Mouse (Mus musculus): ENCODE results near the gene Slc30a7. TPM values are rescaled to one million over a fixed set of nuclear protein-coding genes. Genes with fewer than 3 reads are reported as not detected.
A peak's percentile ranks its signal among the peaks of the same experiment; 100 is the strongest.

Gene Slc30a7
- polyA plus RNA-seq, 1 experiment, result 4.3 TPM

DNA sequence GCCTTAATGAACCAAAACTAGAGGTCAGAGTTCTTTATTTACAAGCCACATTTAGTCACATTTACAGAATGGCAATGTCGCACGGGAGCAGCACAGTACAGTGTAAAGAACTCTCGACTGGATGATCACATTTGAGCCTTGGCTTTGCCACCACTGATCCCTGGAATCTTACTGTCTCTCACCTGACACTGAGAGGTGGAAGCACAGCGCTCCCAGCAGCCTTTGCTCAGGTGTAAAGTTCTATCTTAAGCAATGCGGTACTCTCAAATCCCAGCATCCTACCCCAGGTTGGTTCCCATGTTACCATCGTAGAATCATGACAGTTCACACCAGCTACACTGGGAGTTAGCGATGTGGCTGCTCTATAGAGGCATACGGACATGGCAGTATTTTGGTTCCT is 65.7 kb downstream of the Slc30a7 start:
- no peak for TF ChIP-seq CTCF (IDR thresholded peaks at IDR 0.05; ENCODE audit: control insufficient read depth, insufficient read depth, insufficient replicate concordance, low read depth, low read length)
- no peak for TF ChIP-seq POLR2A (IDR thresholded peaks at IDR 0.05; ENCODE audit: control insufficient read depth, low read depth, low read length)
- no peaks in the 10 kb centered on the region for H3K27me3 ChIP-seq (ENCODE audit: control insufficient read depth, insufficient read depth, low read length)

DNA sequence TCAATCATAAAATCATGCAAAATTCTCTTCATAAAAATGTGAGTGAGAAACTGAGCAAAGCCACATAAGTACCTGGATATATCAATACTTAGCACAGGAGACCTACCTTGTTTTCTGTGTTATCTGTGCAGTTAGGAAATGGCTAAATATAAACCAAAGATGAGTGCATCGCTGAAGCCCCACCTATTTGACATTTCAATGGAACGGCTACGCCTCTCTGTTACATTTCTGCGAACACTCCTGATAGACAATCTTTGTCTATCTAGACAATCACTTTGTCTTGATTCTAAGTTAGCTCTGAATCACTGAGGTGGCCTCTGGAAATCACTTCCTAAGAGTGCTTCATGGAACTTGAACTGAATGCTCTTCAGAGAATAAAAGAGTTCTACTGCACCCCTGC is 66.7 kb downstream of the Slc30a7 start:
- TF ChIP-seq CTCF (IDR thresholded peaks at IDR 0.05; ENCODE audit: control insufficient read depth, insufficient read depth, insufficient replicate concordance, low read depth, low read length) (no peak), POLR2A (IDR thresholded peaks at IDR 0.05; ENCODE audit: control insufficient read depth, low read depth, low read length) (no peak)
- no peak overlapping the region for H3K4me3 ChIP-seq (ENCODE audit: control insufficient read depth, low read depth, low read length)
- H3K36me3 ChIP-seq (ENCODE audit: control insufficient read depth, insufficient read depth, low read length), result no peaks in the 10 kb centered on the region
- H3K27ac ChIP-seq (ENCODE audit: control insufficient read depth, insufficient read depth, low read depth, low read length), result no peak overlapping the region
- no peaks in the 10 kb centered on the region for H3K27me3 ChIP-seq (ENCODE audit: control insufficient read depth, insufficient read depth, low read length)
- peaks cover 6% of the 10 kb centered on the region for H3K4me1 ChIP-seq (ENCODE audit: control insufficient read depth, insufficient read depth, low read length)

More for the DNA sequence above, 65.7 kb downstream of the Slc30a7 start:
- H3K36me3 ChIP-seq (ENCODE audit: control insufficient read depth, insufficient read depth, low read length), result no peaks in the 10 kb centered on the region
- peaks cover 6% of the 10 kb centered on the region for H3K4me1 ChIP-seq (ENCODE audit: control insufficient read depth, insufficient read depth, low read length)
- H3K27ac ChIP-seq (ENCODE audit: control insufficient read depth, insufficient read depth, low read depth, low read length), result no peak overlapping the region
- no peak overlapping the region for H3K4me3 ChIP-seq (ENCODE audit: control insufficient read depth, low read depth, low read length)

DNA sequence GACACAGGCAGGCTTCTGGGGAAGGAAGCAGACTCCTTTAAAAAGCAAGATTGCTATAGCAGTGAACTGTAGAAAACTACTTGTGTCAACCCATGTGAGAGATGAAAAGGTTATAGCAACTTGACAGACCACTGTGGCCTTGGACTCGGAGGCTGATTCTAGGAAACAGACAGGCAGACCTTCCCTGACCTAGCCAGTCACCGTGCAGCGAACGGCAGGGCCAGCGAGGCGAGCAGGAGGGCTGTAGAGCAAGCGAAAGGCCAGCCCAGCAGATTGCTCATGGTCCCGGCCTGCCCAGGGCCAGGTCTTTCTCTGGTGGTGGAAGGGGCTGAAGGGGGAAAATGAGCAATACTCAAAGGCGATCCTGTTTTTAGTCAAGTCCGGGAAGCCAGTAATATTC is 69.4 kb downstream of the Slc30a7 start:
- Histone ChIP-seq H3K27ac (ENCODE audit: control insufficient read depth, insufficient read depth, low read depth, low read length) (no peak overlapping the region), H3K4me1 (ENCODE audit: control insufficient read depth, insufficient read depth, low read length) (no peaks in the 10 kb centered on the region), H3K4me3 (ENCODE audit: control insufficient read depth, low read depth, low read length) (no peak overlapping the region), H3K36me3 (ENCODE audit: control insufficient read depth, insufficient read depth, low read length) (no peaks in the 10 kb centered on the region), H3K27me3 (ENCODE audit: control insufficient read depth, insufficient read depth, low read length) (no peaks in the 10 kb centered on the region)
- no peak for TF ChIP-seq CTCF (IDR thresholded peaks at IDR 0.05; ENCODE audit: control insufficient read depth, insufficient read depth, insufficient replicate concordance, low read depth, low read length)
- TF ChIP-seq POLR2A (IDR thresholded peaks at IDR 0.05; ENCODE audit: control insufficient read depth, low read depth, low read length), result no peak

DNA sequence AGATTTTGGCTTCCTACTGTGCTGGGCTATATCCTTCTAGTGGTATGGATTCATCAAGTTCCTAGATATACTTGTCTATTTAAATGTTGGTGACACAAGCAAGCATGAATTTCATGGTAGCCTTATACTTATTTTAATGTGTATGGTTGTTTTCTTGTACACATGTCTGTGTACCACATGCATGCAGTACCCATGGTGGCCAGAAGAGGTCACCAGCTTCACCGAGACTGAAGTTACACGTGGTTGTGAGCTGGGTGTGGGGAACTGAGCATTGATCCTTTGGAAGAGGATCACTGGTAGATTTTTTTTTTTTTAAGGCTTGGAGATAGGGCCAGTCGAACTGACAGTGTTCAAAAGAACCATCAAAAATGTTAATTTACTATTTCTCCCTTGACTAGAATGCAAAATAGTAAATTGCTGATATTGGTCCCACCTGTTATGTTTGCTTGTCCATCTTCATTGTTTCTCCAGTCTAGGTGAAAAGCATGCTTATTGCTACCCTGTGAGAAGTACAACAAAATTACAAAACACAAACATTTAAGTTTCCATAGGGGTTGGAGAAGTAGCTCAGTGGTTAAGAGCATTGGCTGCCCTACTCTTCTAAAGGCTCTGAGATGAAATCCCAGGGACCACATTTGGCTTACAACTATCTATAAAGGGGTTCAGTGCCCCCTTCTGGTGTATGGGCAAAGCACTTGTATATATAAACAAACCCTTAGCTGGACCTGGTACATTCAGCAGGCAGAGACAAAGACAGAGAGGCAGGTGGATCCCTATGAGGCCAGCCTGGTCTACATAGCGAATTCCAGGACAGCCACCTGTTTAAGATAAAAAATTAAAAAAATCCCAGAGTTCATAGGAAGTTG is 70.2 kb downstream of the Slc30a7 start:
- Histone ChIP-seq H3K4me3 (ENCODE audit: control insufficient read depth, low read depth, low read length) (no peak overlapping the region), H3K27ac (ENCODE audit: control insufficient read depth, insufficient read depth, low read depth, low read length) (no peak overlapping the region), H3K36me3 (ENCODE audit: control insufficient read depth, insufficient read depth, low read length) (no peaks in the 10 kb centered on the region), H3K27me3 (ENCODE audit: control insufficient read depth, insufficient read depth, low read length) (no peaks in the 10 kb centered on the region), H3K4me1 (ENCODE audit: control insufficient read depth, insufficient read depth, low read length) (no peaks in the 10 kb centered on the region)
- no peak for TF ChIP-seq POLR2A (IDR thresholded peaks at IDR 0.05; ENCODE audit: control insufficient read depth, low read depth, low read length)
- peak; percentile 74; the same call in 1 of the 2 replicates for TF ChIP-seq CTCF (IDR thresholded peaks at IDR 0.05; ENCODE audit: control insufficient read depth, insufficient read depth, insufficient replicate concordance, low read depth, low read length)

DNA sequence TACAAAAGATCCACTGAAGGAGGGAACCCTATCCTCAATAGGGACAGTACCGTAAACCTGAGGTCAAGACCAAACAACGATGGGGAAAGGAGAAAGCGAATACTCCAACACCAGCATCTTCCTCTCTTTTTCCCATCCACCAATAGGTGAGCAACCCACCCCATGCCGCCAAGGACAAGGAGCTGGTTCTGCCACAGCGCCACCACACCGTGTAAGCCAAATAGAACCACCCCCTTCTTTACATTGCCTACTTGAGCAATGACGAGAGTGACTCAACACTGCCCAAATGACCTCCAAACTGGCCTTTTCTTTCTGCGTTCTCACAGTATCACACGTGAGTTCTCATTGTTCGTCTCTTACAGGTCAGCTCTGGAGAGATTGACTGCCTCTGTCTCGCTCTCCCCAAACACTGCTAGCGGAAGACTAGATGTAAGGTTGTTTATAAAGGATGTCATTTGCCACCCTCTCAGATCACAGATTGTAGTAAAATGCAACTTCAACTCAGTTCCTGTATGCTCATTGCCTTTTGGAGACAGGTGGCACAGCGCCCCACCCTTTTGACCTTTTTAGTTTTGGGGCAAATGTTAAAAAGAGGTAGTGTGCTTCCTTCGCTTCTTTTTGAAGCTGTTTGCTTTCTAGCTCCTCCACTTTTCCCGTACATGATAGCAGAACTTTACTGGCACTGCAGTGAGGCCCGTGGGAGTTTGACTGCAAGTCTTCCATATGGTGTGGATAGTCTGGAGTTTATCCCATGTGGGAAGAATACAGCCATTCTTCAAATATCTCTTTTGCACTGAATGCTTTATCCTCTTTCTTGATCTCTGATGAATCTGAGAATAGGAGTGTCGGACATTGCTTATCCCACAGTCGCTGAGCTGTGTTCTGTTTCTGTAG is 73.7 kb downstream of the Slc30a7 start:
- no peak overlapping the region for H3K4me3 ChIP-seq (ENCODE audit: control insufficient read depth, low read depth, low read length)
- no peaks in the 10 kb centered on the region for H3K27me3 ChIP-seq (ENCODE audit: control insufficient read depth, insufficient read depth, low read length)
- no peaks in the 10 kb centered on the region for H3K4me1 ChIP-seq (ENCODE audit: control insufficient read depth, insufficient read depth, low read length)
- H3K27ac ChIP-seq (ENCODE audit: control insufficient read depth, insufficient read depth, low read depth, low read length), result no peak overlapping the region
- no peaks in the 10 kb centered on the region for H3K36me3 ChIP-seq (ENCODE audit: control insufficient read depth, insufficient read depth, low read length)
- TF ChIP-seq POLR2A (IDR thresholded peaks at IDR 0.05; ENCODE audit: control insufficient read depth, low read depth, low read length), result no peak
- no peak for TF ChIP-seq CTCF (IDR thresholded peaks at IDR 0.05; ENCODE audit: control insufficient read depth, insufficient read depth, insufficient replicate concordance, low read depth, low read length)

DNA sequence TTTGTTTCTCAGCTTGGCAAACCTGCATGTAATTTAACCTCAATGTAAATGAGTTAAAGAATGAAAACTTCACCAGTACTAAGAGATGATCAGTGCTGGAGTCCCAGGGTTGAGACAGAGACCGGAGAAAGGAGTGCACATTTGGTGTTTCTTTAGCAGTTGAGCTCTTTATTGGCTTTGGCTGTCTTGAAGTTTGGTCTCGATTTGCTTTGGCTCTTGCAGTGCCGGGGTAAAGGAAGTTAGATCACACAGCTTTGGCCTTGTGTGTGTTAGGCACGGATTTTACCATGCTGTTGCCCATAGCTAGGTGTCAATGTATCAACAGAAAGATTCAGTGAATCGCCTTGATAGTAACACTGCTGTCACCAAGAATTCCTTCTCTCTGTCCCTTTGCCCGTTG is 75.5 kb downstream of the Slc30a7 start:
- Histone ChIP-seq H3K4me1 (ENCODE audit: control insufficient read depth, insufficient read depth, low read length) (no peaks in the 10 kb centered on the region), H3K36me3 (ENCODE audit: control insufficient read depth, insufficient read depth, low read length) (no peaks in the 10 kb centered on the region), H3K27ac (ENCODE audit: control insufficient read depth, insufficient read depth, low read depth, low read length) (no peak overlapping the region), H3K4me3 (ENCODE audit: control insufficient read depth, low read depth, low read length) (no peak overlapping the region), H3K27me3 (ENCODE audit: control insufficient read depth, insufficient read depth, low read length) (no peaks in the 10 kb centered on the region)
- TF ChIP-seq CTCF (IDR thresholded peaks at IDR 0.05; ENCODE audit: control insufficient read depth, insufficient read depth, insufficient replicate concordance, low read depth, low read length) (no peak), POLR2A (IDR thresholded peaks at IDR 0.05; ENCODE audit: control insufficient read depth, low read depth, low read length) (no peak)

DNA sequence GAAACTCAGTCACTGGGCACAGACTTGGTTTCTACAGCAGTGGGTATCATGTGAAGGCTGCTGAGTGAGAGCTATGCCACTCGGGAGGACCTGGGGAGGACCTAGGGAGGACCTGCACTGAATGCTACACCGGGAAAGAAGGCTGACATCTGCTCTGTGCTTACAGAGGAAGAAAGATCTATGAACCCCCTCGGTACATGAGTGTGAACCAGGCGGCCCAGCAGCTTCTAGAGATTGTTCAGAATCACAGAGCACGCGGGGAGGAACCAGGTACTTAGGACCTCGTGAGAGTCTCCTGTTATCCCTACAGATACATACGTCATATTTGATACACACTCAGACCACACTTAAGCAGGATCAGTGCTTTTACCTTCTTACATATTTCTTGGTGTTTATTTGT is 80.7 kb downstream of the Slc30a7 start:
- no peaks in the 10 kb centered on the region for H3K4me1 ChIP-seq (ENCODE audit: control insufficient read depth, insufficient read depth, low read length)
- no peak overlapping the region for H3K4me3 ChIP-seq (ENCODE audit: control insufficient read depth, low read depth, low read length)
- no peaks in the 10 kb centered on the region for H3K27me3 ChIP-seq (ENCODE audit: control insufficient read depth, insufficient read depth, low read length)
- H3K36me3 ChIP-seq (ENCODE audit: control insufficient read depth, insufficient read depth, low read length), result no peaks in the 10 kb centered on the region
- no peak for TF ChIP-seq POLR2A (IDR thresholded peaks at IDR 0.05; ENCODE audit: control insufficient read depth, low read depth, low read length)
- no peak for TF ChIP-seq CTCF (IDR thresholded peaks at IDR 0.05; ENCODE audit: control insufficient read depth, insufficient read depth, insufficient replicate concordance, low read depth, low read length)
- no peak overlapping the region for H3K27ac ChIP-seq (ENCODE audit: control insufficient read depth, insufficient read depth, low read depth, low read length)
